Mouse (Mus musculus) liver, adult 2 months (tissue): ENCODE results near the gene Alms1.

Experiments used
- CTCF ChIP-seq: fragments of 200-500 bp; IDR thresholded peaks from 2 replicates; pipeline ENCODE4 v1.5.1; 2011; ENCODE audit warnings: low read depth, low read length, control low read depth
- POLR2A ChIP-seq: fragments of 200-500 bp; IDR thresholded peaks from 2 replicates; pipeline ENCODE4 v1.6.1; 2011; ENCODE audit warnings: low read length, control low read depth; ENCODE audit not compliant: insufficient read depth; ENCODE audit errors: extremely low read depth

GRCm38 (mm10) chr6:85584612-85585011 is 2.7 kb upstream of the Alms1 start:
- TF ChIP-seq CTCF = no peak
- no peak for TF ChIP-seq POLR2A
